Mouse (Mus musculus) cerebellum, adult 2 months (tissue): ENCODE results near the gene Dtx4.

Source experiments
- CTCF ChIP-seq: fragments of 200-500 bp; IDR thresholded peaks from 2 replicates; pipeline ENCODE4 v1.5.1; 2011; ENCODE audit warnings: low read depth, mild to moderate bottlenecking, control low read depth, low read length, moderate library complexity, borderline replicate concordance; ENCODE audit not compliant: insufficient read depth
- POLR2A ChIP-seq: fragments of 200-500 bp; IDR thresholded peaks from 2 replicates; pipeline ENCODE4 v1.6.1; 2011; ENCODE audit warnings: low read length, control low read depth, borderline replicate concordance; ENCODE audit not compliant: insufficient read depth

- TF ChIP-seq POLR2A (no peak), CTCF (no peak)
These were observed 82.9 kb downstream of the Dtx4 start for GRCm38 (mm10) chr19:12418312-12418711.
